Mouse (Mus musculus): ENCODE measurements at regions not wholly inside any gene's neighbourhood (a gene's known extent, or its start where the extent isn't known, plus 50 kb on each side); places are given as distances from the start of the nearest gene placed in this dataset.

- no peaks in the 10 kb centered on the region for H3K27me3 ChIP-seq (replicated peaks; ENCODE audit: control insufficient read depth, insufficient read depth, low read length)
- H3K36me3 ChIP-seq (ENCODE audit: control insufficient read depth, insufficient read depth, low read length), result no peaks in the 10 kb centered on the region
- no peak overlapping the region for H3K27ac ChIP-seq (ENCODE audit: low read length)
- H3K4me1 ChIP-seq (ENCODE audit: control insufficient read depth, insufficient read depth, low read length), result peaks cover 3% of the 10 kb centered on the region; the same call in 1 of the 2 replicates
- no peak for ATAC-seq
- WGBS, result 36% methylated on average over 9 of the region's 9 CpGs
- no peak overlapping the region for H3K4me2 ChIP-seq (ENCODE audit: low read depth, low read length)
- H3K4me3 ChIP-seq (ENCODE audit: low read length), result no peak overlapping the region
- H3K9me3 ChIP-seq (ENCODE audit: control insufficient read depth, low read length), result no peaks in the 10 kb centered on the region
- no peak overlapping the region for H3K9ac ChIP-seq (ENCODE audit: low read depth, low read length)
Observed at GRCm38 (mm10) chr9:32936462-32936861, 300.4 kb downstream of the Ets1 start.

- H3K9me3 ChIP-seq (ENCODE audit: control insufficient read depth, low read length), result no peaks in the 10 kb centered on the region
- no peaks in the 10 kb centered on the region for H3K36me3 ChIP-seq (ENCODE audit: control insufficient read depth, insufficient read depth, low read length)
- no peak overlapping the region for H3K4me2 ChIP-seq (ENCODE audit: low read depth, low read length)
- no peaks in the 10 kb centered on the region for H3K27me3 ChIP-seq (replicated peaks; ENCODE audit: control insufficient read depth, insufficient read depth, low read length)
- no peak overlapping the region for H3K9ac ChIP-seq (ENCODE audit: low read depth, low read length)
- ATAC-seq, result no peak
- H3K4me1 ChIP-seq (ENCODE audit: control insufficient read depth, insufficient read depth, low read length), result peaks cover 6% of the 10 kb centered on the region
- WGBS, result 88% methylated on average over 7 of the region's 7 CpGs
- H3K27ac ChIP-seq (ENCODE audit: low read length), result no peak overlapping the region
- no peak overlapping the region for H3K4me3 ChIP-seq (ENCODE audit: low read length)
Observed at GRCm38 (mm10) chr9:32937391-32937790, 301.4 kb downstream of the Ets1 start.

GRCm38 (mm10) chr9:32938857-32939256, 302.8 kb downstream of the Ets1 start:
- WGBS, result 82% methylated on average over 6 of the region's 6 CpGs
- H3K36me3 ChIP-seq (ENCODE audit: control insufficient read depth, insufficient read depth, low read length), result no peaks in the 10 kb centered on the region
- no peak for ATAC-seq
- H3K9ac ChIP-seq (ENCODE audit: low read depth, low read length), result no peak overlapping the region
- no peak overlapping the region for H3K27ac ChIP-seq (ENCODE audit: low read length)
- no peak overlapping the region for H3K4me2 ChIP-seq (ENCODE audit: low read depth, low read length)
- no peaks in the 10 kb centered on the region for H3K9me3 ChIP-seq (ENCODE audit: control insufficient read depth, low read length)
- no peaks in the 10 kb centered on the region for H3K27me3 ChIP-seq (replicated peaks; ENCODE audit: control insufficient read depth, insufficient read depth, low read length)
- H3K4me1 ChIP-seq (ENCODE audit: control insufficient read depth, insufficient read depth, low read length), result peaks cover 6% of the 10 kb centered on the region
- H3K4me3 ChIP-seq (ENCODE audit: low read length), result no peak overlapping the region

DNA sequence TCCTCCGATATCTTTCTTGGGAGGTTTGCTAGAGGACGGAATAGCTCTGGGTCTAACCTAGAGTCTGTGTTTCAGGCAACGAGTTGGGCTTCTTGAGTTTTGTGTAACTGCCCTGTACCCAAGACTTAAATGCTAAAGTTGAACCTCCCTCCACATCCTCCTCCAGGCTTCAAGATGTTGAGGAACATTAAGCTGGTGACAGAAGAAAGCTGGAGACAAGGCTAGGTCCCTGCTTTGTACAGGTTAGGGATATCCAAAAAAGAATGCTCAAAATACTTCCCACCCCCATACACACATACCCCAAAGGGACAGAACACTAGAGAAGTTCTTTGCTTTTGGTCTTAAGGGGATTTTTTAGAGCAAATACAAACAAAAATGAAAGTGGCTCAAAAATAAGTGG, 303.6 kb downstream of the Ets1 start:
- Histone ChIP-seq H3K9ac (ENCODE audit: low read depth, low read length) (no peak overlapping the region), H3K36me3 (ENCODE audit: control insufficient read depth, insufficient read depth, low read length) (no peaks in the 10 kb centered on the region), H3K9me3 (ENCODE audit: control insufficient read depth, low read length) (no peaks in the 10 kb centered on the region), H3K27ac (ENCODE audit: low read length) (no peak overlapping the region), H3K4me3 (ENCODE audit: low read length) (no peak overlapping the region), H3K4me1 (ENCODE audit: control insufficient read depth, insufficient read depth, low read length) (peaks cover 6% of the 10 kb centered on the region), H3K27me3 (replicated peaks; ENCODE audit: control insufficient read depth, insufficient read depth, low read length) (no peaks in the 10 kb centered on the region), H3K4me2 (ENCODE audit: low read depth, low read length) (no peak overlapping the region)
- 93% methylated on average over 3 of the region's 3 CpGs for whole genome bisulfite sequencing
- no peak for ATAC-seq

GRCm38 (mm10) chr9:32940111-32940813, 304.2 kb downstream of the Ets1 start:
- H3K9me3 ChIP-seq (ENCODE audit: control insufficient read depth, low read length), result no peaks in the 10 kb centered on the region
- H3K4me1 ChIP-seq (ENCODE audit: control insufficient read depth, insufficient read depth, low read length), result peaks cover 6% of the 10 kb centered on the region
- 21% methylated on average over 19 of the region's 19 CpGs for WGBS
- peak; percentile 87 for ATAC-seq
- peak overlapping the region; percentile 57 for H3K27ac ChIP-seq (ENCODE audit: low read length)
- H3K36me3 ChIP-seq (ENCODE audit: control insufficient read depth, insufficient read depth, low read length), result no peaks in the 10 kb centered on the region
- H3K9ac ChIP-seq (ENCODE audit: low read depth, low read length), result peak overlapping the region; percentile 68
- H3K4me2 ChIP-seq (ENCODE audit: low read depth, low read length), result peak overlapping the region; percentile 60
- H3K27me3 ChIP-seq (replicated peaks; ENCODE audit: control insufficient read depth, insufficient read depth, low read length), result no peaks in the 10 kb centered on the region
- peak overlapping the region; percentile 54 for H3K4me3 ChIP-seq (ENCODE audit: low read length)

DNA sequence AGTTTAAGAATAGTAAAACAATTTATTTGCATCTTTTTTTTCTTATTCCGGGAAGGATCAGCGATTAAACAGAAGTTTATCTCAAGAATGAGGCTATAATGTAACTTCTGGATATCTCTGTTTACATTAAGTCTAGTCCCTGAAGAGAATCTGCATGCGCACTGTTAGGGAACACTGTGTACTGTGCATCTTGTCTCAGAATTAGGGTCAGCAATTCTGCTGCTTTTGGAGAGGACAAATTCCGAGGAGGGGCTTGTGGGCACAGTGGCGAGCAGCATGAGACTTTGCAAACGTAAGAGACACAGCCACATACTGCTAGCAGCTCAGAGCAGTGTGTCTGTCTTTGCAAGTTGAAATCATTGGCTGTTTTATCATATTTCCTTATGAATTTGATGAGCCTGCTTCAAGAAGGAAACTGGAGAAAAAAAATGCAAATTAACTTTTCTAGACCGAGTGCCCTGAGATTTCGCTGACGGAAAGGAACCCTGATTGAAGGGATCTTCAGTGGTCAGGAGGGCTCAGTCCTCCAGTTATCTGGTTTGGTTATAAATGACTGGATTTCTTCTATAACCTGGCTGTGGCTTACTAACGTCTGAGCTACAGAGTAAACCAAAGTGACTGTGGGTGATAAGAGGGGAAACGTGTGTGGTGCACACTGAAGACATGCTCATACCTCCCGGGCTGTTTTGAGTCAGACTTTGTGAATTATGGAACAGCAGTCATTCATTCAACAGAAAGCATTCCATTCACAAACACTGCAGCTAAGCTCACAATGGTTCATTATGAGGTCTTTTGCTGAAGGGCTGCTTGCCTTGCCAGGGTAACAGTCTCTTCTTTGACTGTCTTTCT, 305.1 kb downstream of the Ets1 start:
- Histone ChIP-seq H3K27me3 (replicated peaks; ENCODE audit: control insufficient read depth, insufficient read depth, low read length) (no peaks in the 10 kb centered on the region), H3K4me3 (ENCODE audit: low read length) (peak overlapping the region; percentile 21; the same call in 1 of the 2 replicates), H3K36me3 (ENCODE audit: control insufficient read depth, insufficient read depth, low read length) (no peaks in the 10 kb centered on the region), H3K9ac (ENCODE audit: low read depth, low read length) (0 out of 2 replicates have a peak overlapping the region, but pooled peaks have one; percentile 5), H3K9me3 (ENCODE audit: control insufficient read depth, low read length) (no peaks in the 10 kb centered on the region), H3K4me1 (ENCODE audit: control insufficient read depth, insufficient read depth, low read length) (peaks cover 6% of the 10 kb centered on the region), H3K27ac (ENCODE audit: low read length) (peak overlapping the region; percentile 40; the same call in 1 of the 2 replicates), H3K4me2 (ENCODE audit: low read depth, low read length) (peak overlapping the region; percentile 38)
- ATAC-seq, result peak; percentile 56
- WGBS, result 21% methylated on average over 12 of the region's 12 CpGs

- H3K4me2 ChIP-seq (ENCODE audit: low read depth, low read length), result no peak overlapping the region
- H3K27me3 ChIP-seq (replicated peaks; ENCODE audit: control insufficient read depth, insufficient read depth, low read length), result no peaks in the 10 kb centered on the region
- no peak for ATAC-seq
- H3K27ac ChIP-seq (ENCODE audit: low read length), result no peak overlapping the region
- no peaks in the 10 kb centered on the region for H3K36me3 ChIP-seq (ENCODE audit: control insufficient read depth, insufficient read depth, low read length)
- H3K9ac ChIP-seq (ENCODE audit: low read depth, low read length), result no peak overlapping the region
- peaks cover 6% of the 10 kb centered on the region for H3K4me1 ChIP-seq (ENCODE audit: control insufficient read depth, insufficient read depth, low read length)
- no peaks in the 10 kb centered on the region for H3K9me3 ChIP-seq (ENCODE audit: control insufficient read depth, low read length)
- H3K4me3 ChIP-seq (ENCODE audit: low read length), result no peak overlapping the region
Observed at GRCm38 (mm10) chr9:32941768-32942030, 305.7 kb downstream of the Ets1 start.

- no peak overlapping the region for H3K9ac ChIP-seq (ENCODE audit: low read depth, low read length)
- H3K4me3 ChIP-seq (ENCODE audit: low read length), result no peak overlapping the region
- H3K27me3 ChIP-seq (replicated peaks; ENCODE audit: control insufficient read depth, insufficient read depth, low read length), result no peaks in the 10 kb centered on the region
- no peaks in the 10 kb centered on the region for H3K9me3 ChIP-seq (ENCODE audit: control insufficient read depth, low read length)
- 78% methylated on average over 3 of the region's 3 CpGs for WGBS
- no peaks in the 10 kb centered on the region for H3K4me1 ChIP-seq (ENCODE audit: control insufficient read depth, insufficient read depth, low read length)
- H3K27ac ChIP-seq (ENCODE audit: low read length), result no peak overlapping the region
- H3K4me2 ChIP-seq (ENCODE audit: low read depth, low read length), result no peak overlapping the region
- no peak for ATAC-seq
- H3K36me3 ChIP-seq (ENCODE audit: control insufficient read depth, insufficient read depth, low read length), result no peaks in the 10 kb centered on the region
Observed at GRCm38 (mm10) chr9:32947221-32947620, 311.2 kb downstream of the Ets1 start.

GRCm38 (mm10) chr9:32949036-32949435, 313.0 kb downstream of the Ets1 start:
- 38% methylated on average over 3 of the region's 3 CpGs for WGBS
- Histone ChIP-seq H3K9me3 (ENCODE audit: control insufficient read depth, low read length) (no peaks in the 10 kb centered on the region), H3K36me3 (ENCODE audit: control insufficient read depth, insufficient read depth, low read length) (no peaks in the 10 kb centered on the region), H3K4me1 (ENCODE audit: control insufficient read depth, insufficient read depth, low read length) (no peaks in the 10 kb centered on the region), H3K27ac (ENCODE audit: low read length) (no peak overlapping the region), H3K27me3 (replicated peaks; ENCODE audit: control insufficient read depth, insufficient read depth, low read length) (no peaks in the 10 kb centered on the region), H3K4me3 (ENCODE audit: low read length) (no peak overlapping the region), H3K4me2 (ENCODE audit: low read depth, low read length) (no peak overlapping the region), H3K9ac (ENCODE audit: low read depth, low read length) (no peak overlapping the region)
- peak; percentile 72 for ATAC-seq
